Mouse (Mus musculus) gastrocnemius, postnatal 4 days (tissue): ENCODE measurements around the gene Zbtb8os. TPM values are rescaled to one million over a fixed set of nuclear protein-coding genes. Genes with fewer than 3 reads are reported as not detected.

ENCODE experiments used
- total RNA-seq, 2 experiments: library from RNA; stranded (reverse); gene quantifications; 2 replicates each; pipeline ENCODE4 v1.2.3; 2021

The Zbtb8os gene
- total RNA-seq, 2 experiments from 2014 or later: 28.2 to 28.8 TPM

Other genes with a start within 250 kb of the Zbtb8os start
- under 1 TPM in 1 of 2 experiments, not detected in 1; 0.73 TPM for gene Tmem54, start 230.1 kb upstream of the Zbtb8os start, total RNA-seq
- 1 to 10 TPM in 1 of 2 experiments, under 1 TPM in 1; 0.52 to 1.1 TPM for gene Hpca, start 213.7 kb upstream of the Zbtb8os start, total RNA-seq
- gene Fndc5, start 198.7 kb upstream of the Zbtb8os start, total RNA-seq: 10 to 100 TPM; 52.3 to 54.3 TPM
- 10 to 100 TPM; 20.4 to 21.7 TPM for gene S100pbp, start 146.0 kb upstream of the Zbtb8os start, total RNA-seq
- gene Yars, start 145.9 kb upstream of the Zbtb8os start, total RNA-seq: 10 to 100 TPM; 47.6 to 50.1 TPM
- 1 to 10 TPM; 8.2 to 9.7 TPM for gene C77080, start 74.3 kb upstream of the Zbtb8os start, total RNA-seq
- gene Sync, start 48.1 kb upstream of the Zbtb8os start, total RNA-seq: 10 to 100 TPM; 77.8 to 78.7 TPM
- gene Rbbp4, start 325 bp upstream of the Zbtb8os start, total RNA-seq: 100 to 1,000 TPM; 166 to 179 TPM
- 1 to 10 TPM; 6.7 to 7.5 TPM for gene Zbtb8a, start 42.4 kb downstream of the Zbtb8os start, total RNA-seq
- not detected for gene Zbtb8b, start 105.2 kb downstream of the Zbtb8os start, total RNA-seq
- 10 to 100 TPM; 32.2 to 35.2 TPM for gene Bsdc1, start 125.9 kb downstream of the Zbtb8os start, total RNA-seq
- not detected for gene Tssk3, start 155.3 kb downstream of the Zbtb8os start, total RNA-seq
- not detected for gene Fam229a, start 155.5 kb downstream of the Zbtb8os start, total RNA-seq
- 10 to 100 TPM; 63.2 to 63.9 TPM for gene Marcksl1, start 177.9 kb downstream of the Zbtb8os start, total RNA-seq
- 10 to 100 TPM; 39.5 to 42.1 TPM for gene Hdac1, start 207.0 kb downstream of the Zbtb8os start, total RNA-seq
- gene Lck, start 237.9 kb downstream of the Zbtb8os start, total RNA-seq: 1 to 10 TPM in 1 of 2 experiments, under 1 TPM in 1; 0.34 to 2.0 TPM
- gene Fam167b, start 242.9 kb downstream of the Zbtb8os start, total RNA-seq: 1 to 10 TPM; 1.2 to 1.3 TPM